Mouse (Mus musculus) CH12.LX (cell line): ENCODE data around the gene Wnt9a. TPM values are rescaled to one million over a fixed set of nuclear protein-coding genes. Genes with fewer than 3 reads are reported as not detected.

Source experiments
- DNase-seq: peaks from one replicate; pipeline ENCODE4 v3.0.0-alpha.2; 2013; ENCODE audit errors: extremely low read depth
- H3K27ac ChIP-seq: 2 replicates; pipeline ENCODE4 v1.5.1; 2012; ENCODE audit warnings: low read depth, mild to moderate bottlenecking, control low read depth, moderate library complexity; ENCODE audit not compliant: insufficient read depth
- H3K27me3 ChIP-seq: replicated peaks from 2 replicates; pipeline ENCODE3; 2012; ENCODE audit warnings: inconsistent platforms
- H3K36me3 ChIP-seq, 2 experiments: replicated peaks in 1 of 2; 2 replicates each; pipeline versions ENCODE3 to v1.6.1; 2012; ENCODE audit warnings: inconsistent platforms in 1 of 2, low read length in 1 of 2, mild to moderate bottlenecking in 1 of 2, mixed read lengths in 1 of 2, moderate library complexity in 1 of 2; ENCODE audit not compliant: control insufficient read depth in 1 of 2, insufficient read depth in 1 of 2
- H3K4me1 ChIP-seq, 2 experiments: 2 replicates each; pipeline ENCODE4 v1.6.1; 2012; ENCODE audit warnings: inconsistent platforms in 1 of 2, moderate library complexity in 1 of 2; ENCODE audit not compliant: insufficient read depth in 2 of 2, control insufficient read depth in 1 of 2
- H3K4me2 ChIP-seq: 2 replicates; pipeline ENCODE4 v1.6.1; 2012; ENCODE audit warnings: low read depth, mild to moderate bottlenecking, control low read depth; ENCODE audit not compliant: poor library complexity, insufficient read depth, severe bottlenecking
- H3K4me3 ChIP-seq, 3 experiments: fragments of 150-350 bp in 1 of 3; sonication (generic) in 1 of 3; replicated peaks in 1 of 3; 2 replicates each; pipeline versions ENCODE3 to v1.5.1; 2011 to 2012; ENCODE audit warnings: low read depth in 2 of 3, low read length in 2 of 3, mild to moderate bottlenecking in 2 of 3, moderate library complexity in 2 of 3, control low read depth in 1 of 3, improper control_type of control experiment in 1 of 3, inconsistent platforms in 1 of 3, mixed read lengths in 1 of 3; ENCODE audit not compliant: poor library complexity in 1 of 3
- H3K79me2 ChIP-seq: replicated peaks from 2 replicates; pipeline ENCODE4 v1.6.1; 2012; ENCODE audit warnings: mild to moderate bottlenecking, moderate library complexity; ENCODE audit not compliant: control insufficient read depth, poor library complexity, insufficient read depth, severe bottlenecking; ENCODE audit errors: extremely low read depth
- H3K9ac ChIP-seq: 2 replicates; pipeline ENCODE4 v1.6.1; 2012; ENCODE audit warnings: low read depth, mild to moderate bottlenecking, control low read depth, moderate library complexity; ENCODE audit not compliant: insufficient read depth
- H3K9me3 ChIP-seq: replicated peaks from 2 replicates; pipeline ENCODE3; 2012; ENCODE audit warnings: low read length, inconsistent platforms, mixed read lengths
- CHD1 ChIP-seq: IDR thresholded peaks from 2 replicates; pipeline ENCODE4 v1.6.1; 2012; ENCODE audit warnings: low read depth, low read length, improper control_type of control experiment, inconsistent platforms
- CTCF ChIP-seq, 2 experiments: IDR thresholded peaks in 1 of 2; conservative IDR thresholded peaks in 1 of 2; 2 replicates each; pipeline ENCODE4 v1.5.1; 2011 to 2012; ENCODE audit warnings: low read depth in 2 of 2, low read length in 2 of 2, improper control_type of control experiment in 1 of 2, inconsistent platforms in 1 of 2, mild to moderate bottlenecking in 1 of 2, moderate library complexity in 1 of 2
- E2F4 ChIP-seq: IDR thresholded peaks from 2 replicates; pipeline ENCODE4 v1.6.1; 2011; ENCODE audit warnings: low read depth, low read length, improper control_type of control experiment; ENCODE audit not compliant: insufficient replicate concordance
- ELF1 ChIP-seq: IDR thresholded peaks from 2 replicates; pipeline ENCODE4 v1.6.1; 2014; ENCODE audit warnings: low read depth, mild to moderate bottlenecking, inconsistent platforms, low read length, improper control_type of control experiment
- EP300 ChIP-seq: IDR thresholded peaks from 2 replicates; pipeline ENCODE4 v1.6.1; 2011; ENCODE audit warnings: low read length, improper control_type of control experiment
- ETS1 ChIP-seq: conservative IDR thresholded peaks from 2 replicates; pipeline ENCODE4 v1.6.1; 2012; ENCODE audit warnings: low read depth, mild to moderate bottlenecking, inconsistent platforms, low read length, improper control_type of control experiment, moderate library complexity
- GABPA ChIP-seq: IDR thresholded peaks from 2 replicates; pipeline ENCODE4 v1.6.1; 2012; ENCODE audit warnings: low read depth, low read length, improper control_type of control experiment, inconsistent platforms; ENCODE audit not compliant: insufficient replicate concordance
- HCFC1 ChIP-seq: IDR thresholded peaks from 2 replicates; pipeline ENCODE4 v1.6.1; 2012; ENCODE audit warnings: low read depth, mild to moderate bottlenecking, inconsistent platforms, low read length, improper control_type of control experiment
- JUN ChIP-seq: IDR thresholded peaks from 2 replicates; pipeline ENCODE4 v1.6.1; 2011; ENCODE audit warnings: low read depth, mild to moderate bottlenecking, low read length, improper control_type of control experiment, moderate library complexity; ENCODE audit not compliant: insufficient read depth
- KAT2A ChIP-seq: IDR thresholded peaks from 2 replicates; pipeline ENCODE4 v1.6.1; 2012; ENCODE audit warnings: low read length, improper control_type of control experiment, inconsistent platforms; ENCODE audit not compliant: insufficient replicate concordance
- MAFK ChIP-seq: IDR thresholded peaks from 2 replicates; pipeline ENCODE4 v1.6.1; 2011; ENCODE audit warnings: low read length, improper control_type of control experiment; ENCODE audit not compliant: insufficient replicate concordance
- MEF2A ChIP-seq: IDR thresholded peaks from 2 replicates; pipeline ENCODE4 v1.6.1; 2014; ENCODE audit warnings: low read depth, mild to moderate bottlenecking, inconsistent platforms, low read length, improper control_type of control experiment, borderline replicate concordance
- NELFE ChIP-seq: IDR thresholded peaks from 2 replicates; pipeline ENCODE4 v1.6.1; 2011; ENCODE audit warnings: low read depth, low read length, improper control_type of control experiment
- NRF1 ChIP-seq: IDR thresholded peaks from 2 replicates; pipeline ENCODE4 v1.6.1; 2014; ENCODE audit warnings: low read depth, mild to moderate bottlenecking, inconsistent platforms, low read length, improper control_type of control experiment, moderate library complexity
- POLR2A ChIP-seq: IDR thresholded peaks from 2 replicates; pipeline ENCODE4 v1.6.1; 2011; ENCODE audit warnings: low read depth, mild to moderate bottlenecking, improper control_type of control experiment, low read length
- SMC3 ChIP-seq: IDR thresholded peaks from 2 replicates; pipeline ENCODE4 v1.6.1; 2011; ENCODE audit warnings: low read depth, low read length, improper control_type of control experiment
- TCF12 ChIP-seq: IDR thresholded peaks from 2 replicates; pipeline ENCODE4 v1.6.1; 2014; ENCODE audit warnings: low read depth, mild to moderate bottlenecking, inconsistent platforms, low read length, improper control_type of control experiment
- UBTF ChIP-seq: IDR thresholded peaks from 2 replicates; pipeline ENCODE4 v1.6.1; 2012; ENCODE audit warnings: low read depth, mild to moderate bottlenecking, inconsistent platforms, low read length, improper control_type of control experiment, moderate library complexity
- USF1 ChIP-seq: IDR thresholded peaks from 2 replicates; pipeline ENCODE4 v1.6.1; 2014; ENCODE audit warnings: low read depth, mild to moderate bottlenecking, inconsistent platforms, low read length, improper control_type of control experiment
- USF2 ChIP-seq: conservative IDR thresholded peaks from 2 replicates; pipeline ENCODE4 v1.6.1; 2011; ENCODE audit warnings: low read depth, low read length, improper control_type of control experiment
- ZKSCAN1 ChIP-seq: IDR thresholded peaks from 2 replicates; pipeline ENCODE4 v1.6.1; 2012; ENCODE audit warnings: low read depth, inconsistent platforms, low read length, improper control_type of control experiment, borderline replicate concordance
- ZNF384 ChIP-seq: IDR thresholded peaks from 2 replicates; pipeline ENCODE4 v1.6.1; 2012; ENCODE audit warnings: low read depth, low read length, improper control_type of control experiment, inconsistent platforms
- dilution Hi-C: fragments of 300-500 bp; cut with MboI; formaldehyde crosslinking; loops from 2 replicates; pipeline ENCODE4 v1.14.3; 2020; ENCODE audit warnings: low sequenced_read_pairs; ENCODE audit not compliant: extremely low pct_unique_long_range_greater_than_20kb, extremely low pct_ligation_motif_present
- in situ Hi-C: fragments of 300-500 bp; cut with MboI; formaldehyde crosslinking; loops from 3 replicates; pipeline ENCODE4 v1.14.3; 2019; ENCODE audit warnings: low sequenced_read_pairs, low pct_ligation_motif_present, low pct_unique_long_range_greater_than_20kb, mixed read lengths
- polyA plus RNA-seq: library from polyadenylated mRNA; unstranded; fragments of >175 nt; gene quantifications from 2 replicates; pipeline ENCODE4 v1.2.1, GENCODE M21; 2012; ENCODE audit warnings: low read depth; ENCODE audit not compliant: insufficient read length
- total RNA-seq, 2 experiments: library from RNA; depleted of rRNA; stranded (reverse); fragments of 300-350 nt in 1 of 2; fragments of >200 nt in 1 of 2; gene quantifications; 2 replicates each; pipeline ENCODE4 v1.2.3; 2012 to 2014

Gene Wnt9a
- total and polyA plus RNA-seq, 3 experiments, result not detected

GRCm38 (mm10) chr11:59274184-59274583 lies 32.5 kb upstream of the Wnt9a start:
- TF ChIP-seq GABPA, result no peak
- TF ChIP-seq POLR2A, result no peak
- no peak for TF ChIP-seq ZKSCAN1
- TF ChIP-seq NRF1, result no peak
- TF ChIP-seq UBTF, result no peak
- no peak for TF ChIP-seq MEF2A
- TF ChIP-seq SMC3, result no peak
- TF ChIP-seq CHD1, result no peak
- no peak for TF ChIP-seq TCF12
- no peak for TF ChIP-seq NELFE
- no peak for TF ChIP-seq USF1
- TF ChIP-seq MAFK, result no peak
- no peak for TF ChIP-seq USF2
- no peak for TF ChIP-seq ZNF384
- no peak for TF ChIP-seq CTCF (conservative IDR thresholded peaks at IDR 0.05 in 1 of 2, IDR thresholded peaks at IDR 0.05 in 1 of 2; ENCODE audit: low read depth in 2 of 2, low read length in 2 of 2)
- TF ChIP-seq E2F4, result no peak
- no peak for TF ChIP-seq ETS1
- TF ChIP-seq JUN, result no peak
- TF ChIP-seq, all 38 proteins: peak for 0
- Histone ChIP-seq H3K9me3 (peaks cover 7% of the 10 kb centered on the region), H3K27ac (no peak overlapping the region), H3K27me3 (peaks cover 89% of the 10 kb centered on the region), H3K9ac (no peak overlapping the region), H3K79me2 (no peaks in the 10 kb centered on the region), H3K4me1 (no peaks in the 10 kb centered on the region; a peak in 1 of 4 replicates), H3K4me3 (no peak overlapping the region), H3K4me2 (no peak overlapping the region), H3K36me3 (no peaks in the 10 kb centered on the region)
- no peak for DNase-seq
- dilution Hi-C loops, result no loop called here
- in situ Hi-C loops, result no loop called here

DNA sequence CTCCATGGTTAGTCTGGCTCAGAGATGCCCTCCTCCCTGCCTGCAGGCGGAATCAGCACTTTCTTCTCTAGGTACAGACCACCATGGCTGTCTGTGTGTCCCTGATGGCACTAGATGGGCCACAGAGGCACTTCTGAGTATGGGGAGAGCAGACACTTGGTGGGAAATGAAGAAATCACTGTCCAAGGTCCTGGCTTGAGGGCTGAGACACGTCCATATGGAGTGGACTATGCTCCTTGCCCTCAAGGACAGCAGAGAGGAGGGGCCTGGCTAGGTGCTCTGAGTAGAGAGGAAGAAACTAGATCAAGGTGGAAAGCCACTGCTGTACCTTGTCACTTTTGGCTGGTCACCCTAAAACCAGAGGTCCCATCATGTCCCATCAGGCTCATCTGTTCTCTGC lies 29.9 kb upstream of the Wnt9a start:
- DNase-seq, result no peak
- peaks cover 96% of the 10 kb centered on the region for H3K27me3 ChIP-seq
- no peak overlapping the region for H3K9ac ChIP-seq
- in situ Hi-C loops, result no loop called here
- no peak overlapping the region for H3K4me3 ChIP-seq
- dilution Hi-C loops, result no loop called here
- H3K27ac ChIP-seq, result no peak overlapping the region
- H3K36me3 ChIP-seq, result no peaks in the 10 kb centered on the region
- H3K9me3 ChIP-seq, result peaks cover 7% of the 10 kb centered on the region
- no peak for TF ChIP-seq CHD1
- TF ChIP-seq ETS1, result no peak
- no peak for TF ChIP-seq MEF2A
- no peak for TF ChIP-seq USF2
- no peak for TF ChIP-seq EP300
- TF ChIP-seq KAT2A, result no peak
- no peak for TF ChIP-seq ZNF384
- TF ChIP-seq ELF1, result no peak
- TF ChIP-seq GABPA, result no peak
- no peak for TF ChIP-seq HCFC1
- H3K4me2 ChIP-seq, result no peak overlapping the region
- H3K79me2 ChIP-seq, result no peaks in the 10 kb centered on the region
- H3K4me1 ChIP-seq, result no peaks in the 10 kb centered on the region; a peak in 1 of 4 replicates
